Mouse (Mus musculus): ENCODE measurements around the gene Cpne4.

DNA sequence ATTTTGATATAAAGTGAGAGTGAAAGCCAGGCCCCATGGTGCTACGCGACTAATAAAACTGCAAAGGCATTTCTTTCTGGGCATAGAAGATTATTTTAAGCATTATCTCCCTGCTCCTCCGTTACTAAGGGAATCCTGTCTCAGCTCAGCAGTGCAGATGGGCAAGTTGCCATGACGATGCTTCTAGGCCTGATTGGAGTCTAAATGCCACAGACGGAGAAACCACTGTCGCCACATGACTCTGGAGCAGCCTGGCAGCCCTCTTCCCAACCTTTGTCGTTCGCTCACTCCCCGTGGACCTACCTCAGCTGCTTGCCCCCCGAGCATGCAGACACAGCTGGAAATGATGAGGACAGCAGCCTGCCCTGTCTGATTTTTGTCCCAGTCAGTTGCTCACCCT, 501.3 kb downstream of the Cpne4 start:
- TF ChIP-seq GATA1 (IDR thresholded peaks at IDR 0.05; ENCODE audit: borderline replicate concordance, low read length) (no peak), FLI1 (IDR thresholded peaks at IDR 0.05; ENCODE audit: low read length) (no peak)

All from megakaryocyte, embryonic 14.5 days (primary cell).